Mouse (Mus musculus) cerebellum, adult 8-10 months (tissue): ENCODE measurements around the gene Fgf23.

Experiments used
- DNase-seq: peaks from one replicate; pipeline ENCODE4 v3.0.0; 2022

Fgf23 gene

GRCm38 (mm10) chr6:127114753-127115456 is 42.2 kb downstream of the Fgf23 start:
- no peak for DNase-seq

GRCm38 (mm10) chr6:127122221-127122806 is 49.6 kb downstream of the Fgf23 start:
- no peak for DNase-seq

DNA sequence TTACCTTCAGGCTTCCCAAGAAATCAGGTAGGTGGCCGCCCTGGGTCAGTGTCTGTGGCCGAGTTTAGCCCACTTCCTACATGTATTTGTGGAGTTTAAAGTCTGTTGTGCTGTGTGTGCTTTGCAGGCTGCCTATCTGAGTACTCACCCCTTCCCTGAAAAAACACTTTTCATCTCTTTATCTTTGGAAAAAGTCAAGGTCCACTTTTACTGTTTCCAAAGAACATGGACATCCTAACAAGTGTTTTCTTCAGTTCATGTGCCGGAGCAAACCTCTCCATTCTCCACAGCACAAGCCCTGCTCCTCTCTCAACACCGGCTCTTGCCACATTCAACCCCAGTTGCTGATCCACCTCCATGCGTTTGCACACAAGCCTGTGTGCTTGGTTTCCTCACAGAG is 50.3 kb downstream of the Fgf23 start:
- DNase-seq: no peak

DNA sequence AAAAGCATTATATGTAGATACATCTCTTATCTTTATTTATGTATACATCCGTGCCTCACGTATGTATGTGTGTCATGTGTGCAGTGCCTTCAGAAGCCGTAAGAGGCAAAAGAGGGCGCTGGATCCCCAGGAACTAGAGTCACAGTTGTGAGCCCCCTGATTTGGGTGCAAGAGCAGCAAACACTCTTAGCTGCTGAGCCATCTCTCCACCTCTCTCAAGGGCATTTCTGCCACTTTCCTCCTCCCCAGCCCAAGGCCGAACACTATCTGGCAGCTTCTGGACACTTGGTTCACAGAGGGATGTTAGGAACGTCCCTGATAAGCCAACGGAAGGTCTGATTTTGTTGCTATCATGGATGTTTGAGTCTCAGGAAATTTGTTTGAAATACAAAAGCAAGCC is 50.8 kb downstream of the Fgf23 start:
- no peak for DNase-seq

DNA sequence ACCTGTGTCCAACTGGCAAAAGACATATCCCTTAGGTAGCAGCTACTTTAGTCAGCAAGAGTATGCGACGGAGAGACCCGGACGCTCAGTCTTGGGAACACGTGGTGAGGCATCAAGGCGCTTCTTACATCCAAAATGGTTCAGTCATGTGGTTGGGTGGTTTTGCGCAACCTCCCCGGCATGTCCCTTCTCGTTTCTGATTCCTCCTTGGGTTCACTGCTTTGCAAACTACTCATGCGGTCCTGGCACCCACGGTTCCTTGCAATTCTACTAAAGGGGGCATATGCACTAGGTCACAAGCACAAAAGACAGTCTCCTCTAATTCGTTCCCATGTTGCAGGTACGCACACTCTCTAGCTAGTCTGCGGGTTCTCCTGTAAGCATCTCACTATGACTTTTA is 57.0 kb downstream of the Fgf23 start:
- DNase-seq: no peak

DNA sequence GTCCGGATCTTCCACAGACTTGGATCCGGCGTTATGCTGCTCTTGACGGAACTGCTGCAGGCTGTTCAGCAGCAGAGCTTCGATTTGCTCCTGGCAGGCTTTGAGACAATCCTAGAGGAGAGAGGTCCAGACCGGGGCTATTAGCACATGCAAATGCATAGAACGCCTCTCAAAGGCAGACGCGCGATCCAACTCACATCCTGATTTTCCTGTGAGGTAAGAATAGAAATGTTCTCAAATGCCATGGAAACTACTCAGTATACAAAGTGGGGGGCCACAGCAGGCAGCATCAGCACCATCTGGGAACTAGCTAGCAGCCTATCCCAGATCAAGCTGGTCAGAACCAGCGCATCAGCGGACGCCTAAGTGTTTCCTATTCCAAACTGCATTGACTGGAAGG is 57.7 kb downstream of the Fgf23 start:
- DNase-seq: no peak
